In the genomic region with DNA sequence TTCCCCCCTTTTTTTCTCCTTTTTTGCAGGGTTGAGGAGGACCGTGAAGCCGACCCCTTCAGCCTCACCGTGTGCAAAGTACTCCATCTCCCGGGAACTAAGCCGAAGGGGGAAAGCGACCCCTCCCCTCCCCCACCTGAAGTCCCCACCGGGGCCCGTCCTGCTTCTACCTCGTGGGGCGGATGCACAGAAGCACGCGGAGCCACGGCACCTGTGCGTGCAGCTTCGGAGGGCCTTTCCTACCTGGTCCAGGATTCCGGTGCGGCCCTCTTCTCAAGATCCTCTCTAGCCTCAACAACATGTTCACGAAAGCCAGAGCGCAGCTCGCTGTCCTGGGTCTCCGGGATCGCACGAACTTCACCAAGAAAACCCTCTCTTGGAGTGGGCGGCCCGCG, we compare ENCODE assay signal across 8 mouse cellular contexts. TPM values are rescaled to one million over a fixed set of nuclear protein-coding genes. Genes with fewer than 3 reads are reported as not detected.
DNase-seq lines count a peak whose midpoint lies in the region; ATAC-seq and TF ChIP-seq lines count a peak whose summit lies in the region.

No protein-coding gene starts in this region.

- no peaks in the 10 kb centered on the region for H3K9me3 ChIP-seq in liver, embryonic 13.5 days (replicated peaks)

- DNase-seq in cerebellum, adult 2 months = no peak
- DNase-seq in cerebellum, postnatal 14 days = no peak
- no peak for DNase-seq in thymus, adult 2 months
- no peak for DNase-seq in thymus, postnatal 25 days
- DNase-seq in liver, embryonic 13.5 days = no peak
- DNase-seq in yolk sac, embryonic 10.5 days (ENCODE audit: low spot score) = no peak
- DNase-seq in left cerebral cortex, postnatal 36 days (ENCODE audit: low spot score in 2 of 2) = no peak
- no peak for DNase-seq in retina, postnatal 1 day

- TF ChIP-seq POLR2A in cerebellum, adult 2 months (IDR thresholded peaks at IDR 0.05; ENCODE audit: borderline replicate concordance, insufficient read depth, low read length) = no peak
- TF ChIP-seq POLR2A in thymus, adult 2 months (IDR thresholded peaks at IDR 0.05; ENCODE audit: control insufficient read depth, extremely low read depth, insufficient read depth, low read length, poor library complexity) = no peak

- H3K36me3 ChIP-seq in thymus, adult 2 months (ENCODE audit: control insufficient read depth, insufficient read depth, low read length) = no peaks in the 10 kb centered on the region
- H3K36me3 ChIP-seq in liver, embryonic 13.5 days = no peaks in the 10 kb centered on the region

- peaks cover 7% of the 10 kb centered on the region; the same call in 1 of the 2 replicates for H3K27me3 ChIP-seq in cerebellum, adult 2 months (ENCODE audit: control insufficient read depth, insufficient read depth, low read length)
- H3K27me3 ChIP-seq in thymus, adult 2 months (ENCODE audit: control insufficient read depth, insufficient read depth, low read length) = peaks cover 12% of the 10 kb centered on the region; the same call in 1 of the 2 replicates
- peaks cover 89% of the 10 kb centered on the region for H3K27me3 ChIP-seq in liver, embryonic 13.5 days

- WGBS in cerebellum, adult 2 months = 4% methylated on average over 26 of the region's 26 CpGs
- 5% methylated on average over 26 of the region's 26 CpGs for WGBS in thymus, adult 2 months
- 2% methylated on average over 26 of the region's 26 CpGs for WGBS in liver, embryonic 13.5 days (ENCODE audit: insufficient replicate concordance)

- peaks cover 4% of the 10 kb centered on the region; the same call in 1 of the 2 replicates for H3K4me1 ChIP-seq in cerebellum, adult 2 months (ENCODE audit: control insufficient read depth, insufficient read depth, low read length)
- peaks cover 6% of the 10 kb centered on the region for H3K4me1 ChIP-seq in thymus, adult 2 months (replicated peaks; ENCODE audit: control insufficient read depth, insufficient read depth, low read length)
- H3K4me1 ChIP-seq in liver, embryonic 13.5 days (replicated peaks) = peaks cover 12% of the 10 kb centered on the region; the same call in 1 of the 2 replicates

- intact Hi-C loops in left cerebral cortex, postnatal 36 days (cut with DNase I) = loop anchor here (5.0 kb wide), 1 partner anchor 233 kb away; no protein-coding TSS in a partner anchor

- H3K4me2 ChIP-seq in liver, embryonic 13.5 days = peak overlapping the region; percentile 74

- no peak for TF ChIP-seq CTCF in cerebellum, adult 2 months (IDR thresholded peaks at IDR 0.05; ENCODE audit: borderline replicate concordance, insufficient read depth, low read depth, low read length)
- no peak for TF ChIP-seq CTCF in thymus, adult 2 months (IDR thresholded peaks at IDR 0.05; ENCODE audit: borderline replicate concordance, control insufficient read depth, extremely low read depth, insufficient read depth, low read length, poor library complexity)

- ATAC-seq in liver, embryonic 13.5 days (ENCODE audit: low read depth) = 0 out of 2 replicates have a peak, but pooled peaks have one; percentile 5

- H3K9ac ChIP-seq in liver, embryonic 13.5 days = no peak overlapping the region

- no peak overlapping the region for H3K27ac ChIP-seq in cerebellum, adult 2 months (ENCODE audit: insufficient read depth, low read length)
- H3K27ac ChIP-seq in thymus, adult 2 months (ENCODE audit: control insufficient read depth, insufficient read depth, low read length) = no peak overlapping the region
- no peak overlapping the region for H3K27ac ChIP-seq in liver, embryonic 13.5 days

- H3K4me3 ChIP-seq in cerebellum, adult 2 months (replicated peaks; ENCODE audit: insufficient read depth, low read depth, low read length) = peak overlapping the region; percentile 54
- peak overlapping the region; percentile 58 for H3K4me3 ChIP-seq in thymus, adult 2 months (ENCODE audit: control insufficient read depth, insufficient read depth, low read length)
- H3K4me3 ChIP-seq in liver, embryonic 13.5 days (replicated peaks) = peak overlapping the region; percentile 65

RNA-seq across cellular contexts. Expression of a gene that starts 0.4 kb away (rescaled TPM):
- 0.16 TPM in 1 of 2 replicates, not detected in the other for polyA plus RNA-seq in cerebellum, adult 2 months (2012; rRNA removed)
- 8.4 and 9.8 TPM in 2 replicates for polyA plus RNA-seq in thymus, adult 2 months (2012; rRNA removed)
- polyA plus RNA-seq in liver, embryonic 13.5 days (2015; fragmentation: Nextera tagmentation; extraction: Ambion mirVana) = not detected in 2 replicates
- total RNA-seq in left cerebral cortex, postnatal 36 days (2021) = under 1 TPM in 1 of 2 experiments, not detected in 1; 0.37 TPM

RNA-seq across cellular contexts. Expression of a gene that starts 16.8 kb away (rescaled TPM):
- polyA plus RNA-seq in cerebellum, adult 2 months (2012; rRNA removed) = 1.3 and 1.4 TPM in 2 replicates
- 8.1 and 9.7 TPM in 2 replicates for polyA plus RNA-seq in thymus, adult 2 months (2012; rRNA removed)
- polyA plus RNA-seq in liver, embryonic 13.5 days (2015; fragmentation: Nextera tagmentation; extraction: Ambion mirVana) = 0.18 and 0.28 TPM in 2 replicates
- total RNA-seq in left cerebral cortex, postnatal 36 days (2021) = 1 to 10 TPM; 1.2 to 1.7 TPM
